In the genomic region with DNA sequence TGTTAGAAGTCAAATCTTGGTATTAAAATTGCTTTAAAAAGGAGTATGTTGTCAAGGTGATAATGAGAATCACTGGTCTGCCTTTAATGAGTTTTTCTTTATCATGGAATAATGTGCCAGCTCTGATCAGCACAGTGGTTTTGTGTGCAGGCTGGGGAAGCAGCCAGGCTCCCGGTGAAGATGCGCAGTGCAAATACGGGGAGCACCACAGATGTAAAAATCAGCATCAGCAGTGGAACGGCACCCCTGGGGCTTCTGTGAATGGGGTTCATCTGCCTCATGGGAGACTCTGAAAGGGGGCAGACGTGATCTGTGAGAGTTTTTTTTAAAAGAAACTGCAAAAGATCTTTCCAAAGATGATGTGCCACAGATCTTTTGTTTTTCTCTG, we compare ENCODE assay signal across 23 mouse cellular contexts. TPM values are rescaled to one million over a fixed set of nuclear protein-coding genes. Genes with fewer than 3 reads are reported as not detected.
DNase-seq lines count a peak whose midpoint lies in the region; ATAC-seq and TF ChIP-seq lines count a peak whose summit lies in the region.
"Had no signal": no experiment of that assay in that cellular context is flagged by ENCODE, and none has a peak within 500 bp of the region (broad histone marks: within the 10 kb centered on the region; RNA-seq: fewer than 3 reads in every experiment).

No protein-coding gene starts in this region.

- H3K4me3 ChIP-seq in forebrain, embryonic 15.5 days, result no peak overlapping the region
- no peak overlapping the region for H3K4me3 ChIP-seq in forebrain, embryonic 10.5 days
- no peak overlapping the region for H3K4me3 ChIP-seq in layer of hippocampus, adult 2 months
- peak overlapping the region in 1 of 3 experiments; percentile 35 for H3K4me3 ChIP-seq in CH12.LX (replicated peaks in 1 of 3; ENCODE audit: low read depth in 2 of 3, low read length in 2 of 3, poor library complexity in 1 of 3)
- H3K4me3 ChIP-seq in midbrain, postnatal 0 days (ENCODE audit: low read depth, low read length), result no peak overlapping the region
- no peak overlapping the region for H3K4me3 ChIP-seq in kidney, adult 2 months (ENCODE audit: insufficient read depth, low read depth, low read length)
- H3K4me3 ChIP-seq: embryonic facial prominence, embryonic 10.5 days; heart, adult 2 months; kidney, embryonic 15.5 days; limb, embryonic 15.5 days; neural tube, embryonic 12.5 days had no signal

- H3K79me2 ChIP-seq in CH12.LX (replicated peaks; ENCODE audit: control insufficient read depth, extremely low read depth, insufficient read depth, poor library complexity, severe bottlenecking), result no peaks in the 10 kb centered on the region

- no peak for TF ChIP-seq CTCF in layer of hippocampus, adult 2 months (conservative IDR thresholded peaks at IDR 0.05)
- TF ChIP-seq CTCF in CH12.LX (conservative IDR thresholded peaks at IDR 0.05 in 1 of 2, IDR thresholded peaks at IDR 0.05 in 1 of 2; ENCODE audit: low read depth in 2 of 2, low read length in 2 of 2), result no peak
- no peak for TF ChIP-seq CTCF in midbrain, postnatal 0 days (IDR thresholded peaks at IDR 0.05)
- no peak for TF ChIP-seq CTCF in kidney, adult 2 months (conservative IDR thresholded peaks at IDR 0.05; ENCODE audit: insufficient read depth, insufficient read length, low read depth, low read length)

- H3K27ac ChIP-seq in forebrain, embryonic 15.5 days (replicated peaks), result peak overlapping the region; percentile 89
- no peak overlapping the region for H3K27ac ChIP-seq in forebrain, embryonic 10.5 days
- peak overlapping the region; percentile 77 for H3K27ac ChIP-seq in layer of hippocampus, adult 2 months
- peak overlapping the region; percentile 55; the same call in 1 of the 2 replicates for H3K27ac ChIP-seq in CH12.LX (ENCODE audit: insufficient read depth, low read depth)
- no peak overlapping the region for H3K27ac ChIP-seq in midbrain, postnatal 0 days (ENCODE audit: low read depth, low read length)
- no peak overlapping the region for H3K27ac ChIP-seq in kidney, adult 2 months (ENCODE audit: insufficient read depth, low read depth, low read length)
- H3K27ac ChIP-seq: embryonic facial prominence, embryonic 10.5 days; heart, adult 2 months; limb, embryonic 15.5 days; liver, embryonic 14.5 days; neural tube, embryonic 12.5 days had no signal

- no peaks in the 10 kb centered on the region for H3K9me3 ChIP-seq in forebrain, embryonic 15.5 days
- H3K9me3 ChIP-seq in forebrain, embryonic 10.5 days, result no peaks in the 10 kb centered on the region
- no peaks in the 10 kb centered on the region for H3K9me3 ChIP-seq in CH12.LX (replicated peaks; ENCODE audit: low read length)
- no peaks in the 10 kb centered on the region for H3K9me3 ChIP-seq in midbrain, postnatal 0 days (ENCODE audit: low read length)
- H3K9me3 ChIP-seq: embryonic facial prominence, embryonic 10.5 days; kidney, embryonic 15.5 days; limb, embryonic 15.5 days; neural tube, embryonic 12.5 days had no signal

- no peak overlapping the region for H3K9ac ChIP-seq in forebrain, embryonic 15.5 days (replicated peaks)
- no peak overlapping the region for H3K9ac ChIP-seq in CH12.LX (ENCODE audit: insufficient read depth, low read depth)
- H3K9ac ChIP-seq in midbrain, postnatal 0 days (replicated peaks; ENCODE audit: low read length, poor library complexity, severe bottlenecking), result no peak overlapping the region
- H3K9ac ChIP-seq: kidney, embryonic 15.5 days; limb, embryonic 15.5 days; liver, embryonic 14.5 days; lung, embryonic 14.5 days; neural tube, embryonic 12.5 days had no signal

- ATAC-seq in forebrain, embryonic 15.5 days (replicated peaks), result no peak
- ATAC-seq in midbrain, postnatal 0 days (ENCODE audit: low FRiP score), result no peak
- ATAC-seq: CD4-positive, CD25-positive, alpha-beta regulatory T cell, adult 4 months had no signal

- TF ChIP-seq POLR2A in CH12.LX (IDR thresholded peaks at IDR 0.05; ENCODE audit: low read depth, low read length), result no peak
- TF ChIP-seq POLR2A in kidney, adult 2 months (IDR thresholded peaks at IDR 0.05; ENCODE audit: low read depth, low read length), result no peak

- H3K4me2 ChIP-seq in forebrain, embryonic 15.5 days (replicated peaks), result no peak overlapping the region
- no peak overlapping the region for H3K4me2 ChIP-seq in CH12.LX (ENCODE audit: insufficient read depth, low read depth, poor library complexity, severe bottlenecking)
- no peak overlapping the region for H3K4me2 ChIP-seq in midbrain, postnatal 0 days (ENCODE audit: low read depth, low read length, poor library complexity, severe bottlenecking)
- H3K4me2 ChIP-seq: kidney, embryonic 15.5 days; limb, embryonic 15.5 days; lung, embryonic 14.5 days had no signal

- no peaks in the 10 kb centered on the region for H3K36me3 ChIP-seq in forebrain, embryonic 15.5 days
- peaks cover 25% of the 10 kb centered on the region for H3K36me3 ChIP-seq in forebrain, embryonic 10.5 days (replicated peaks)
- peaks cover 40 to 51% of the 10 kb centered on the region in 2 experiments for H3K36me3 ChIP-seq in CH12.LX (replicated peaks in 1 of 2; ENCODE audit: control insufficient read depth in 1 of 2, insufficient read depth in 1 of 2, low read length in 1 of 2)
- 0 out of 2 replicates have a peak, but pooled peaks cover 2% of the 10 kb centered on the region for H3K36me3 ChIP-seq in midbrain, postnatal 0 days (ENCODE audit: insufficient read depth, low read length)
- H3K36me3 ChIP-seq in kidney, adult 2 months (ENCODE audit: control insufficient read depth, insufficient read depth, low read length), result peaks cover 2% of the 10 kb centered on the region; the same call in 1 of the 2 replicates

- dilution Hi-C loops in CH12.LX (cut with MboI; ENCODE audit: extremely low pct_ligation_motif_present, extremely low pct_unique_long_range_greater_than_20kb, low sequenced_read_pairs), result no loop called here

- TF ChIP-seq EP300 in CH12.LX (IDR thresholded peaks at IDR 0.05; ENCODE audit: low read length), result no peak

- no peak for DNase-seq in forebrain, embryonic 10.5 days (ENCODE audit: extremely low spot score, low spot score)
- no peak for DNase-seq in layer of hippocampus, adult 2 months (ENCODE audit: low spot score in 2 of 2)
- DNase-seq in layer of hippocampus, postnatal 10 days (ENCODE audit: low spot score in 2 of 2), result no peak
- DNase-seq in CH12.LX (ENCODE audit: extremely low read depth), result no peak
- peak; percentile 16 for DNase-seq in midbrain, postnatal 0 days (ENCODE audit: low spot score)
- DNase-seq in kidney, adult 2 months, result no peak
- DNase-seq: adrenal gland, postnatal 25 days; cerebellum, adult 9-10 months; gastrocnemius, postnatal 14 days; heart, adult 2 months; kidney, postnatal 36 days; left cerebral cortex, postnatal 4 days; right cerebral cortex, postnatal 4 days; thymus, adult 18-20 months; thymus, postnatal 4 days had no signal

- in situ Hi-C loops in CH12.LX (cut with MboI; ENCODE audit: low pct_ligation_motif_present, low pct_unique_long_range_greater_than_20kb, low sequenced_read_pairs), result loop anchor here (5.0 kb wide), 1 partner anchor 68 kb away; no protein-coding TSS in a partner anchor

- no peak for TF ChIP-seq RAD21 in CH12.LX (IDR thresholded peaks at IDR 0.05; ENCODE audit: low read depth, low read length)

- peaks cover 31% of the 10 kb centered on the region for H3K4me1 ChIP-seq in forebrain, embryonic 15.5 days
- H3K4me1 ChIP-seq in forebrain, embryonic 10.5 days, result peaks cover 4% of the 10 kb centered on the region; the same call in 1 of the 2 replicates
- H3K4me1 ChIP-seq in CH12.LX (ENCODE audit: control insufficient read depth in 1 of 2, insufficient read depth in 2 of 2), result peaks cover 30 to 66% of the 10 kb centered on the region in 2 experiments
- 0 out of 2 replicates have a peak, but pooled peaks cover 4% of the 10 kb centered on the region for H3K4me1 ChIP-seq in midbrain, postnatal 0 days (ENCODE audit: insufficient read depth, low read length)
- H3K4me1 ChIP-seq in kidney, adult 2 months (ENCODE audit: control insufficient read depth, insufficient read depth, low read length), result peaks cover 4% of the 10 kb centered on the region; the same call in 1 of the 2 replicates
- H3K4me1 ChIP-seq: neural tube, embryonic 12.5 days had no signal

- 44% methylated on average over 5 of the region's 5 CpGs for WGBS in forebrain, embryonic 15.5 days
- WGBS in forebrain, embryonic 10.5 days, result 87% methylated on average over 5 of the region's 5 CpGs
- 39% methylated on average over 5 of the region's 5 CpGs for WGBS in midbrain, postnatal 0 days
- WGBS in kidney, adult 2 months, result 90% methylated on average over 5 of the region's 5 CpGs

- H3K27me3 ChIP-seq in forebrain, embryonic 15.5 days, result no peaks in the 10 kb centered on the region
- H3K27me3 ChIP-seq in forebrain, embryonic 10.5 days (ENCODE audit: poor library complexity, severe bottlenecking), result 0 out of 2 replicates have a peak, but pooled peaks cover under 1% of the 10 kb centered on the region
- H3K27me3 ChIP-seq in CH12.LX (replicated peaks), result no peaks in the 10 kb centered on the region
- H3K27me3 ChIP-seq in midbrain, postnatal 0 days (ENCODE audit: insufficient read depth, low read length), result no peaks in the 10 kb centered on the region
- H3K27me3 ChIP-seq in kidney, adult 2 months (replicated peaks; ENCODE audit: control insufficient read depth, insufficient read depth, low read length), result no peaks in the 10 kb centered on the region
- H3K27me3 ChIP-seq: kidney, embryonic 15.5 days; limb, embryonic 15.5 days; neural tube, embryonic 12.5 days had no signal

TF ChIP-seq in CH12.LX, 34 proteins besides CTCF, POLR2A, EP300 and RAD21 (continues in another document):
- TF ChIP-seq SMC3 (IDR thresholded peaks at IDR 0.05; ENCODE audit: low read depth, low read length) (no peak), CHD1 (IDR thresholded peaks at IDR 0.05; ENCODE audit: low read depth, low read length) (no peak), MAZ (IDR thresholded peaks at IDR 0.05; ENCODE audit: low read depth, low read length) (no peak), E2F4 (IDR thresholded peaks at IDR 0.05; ENCODE audit: insufficient replicate concordance, low read depth, low read length) (no peak), MXI1 (IDR thresholded peaks at IDR 0.05; ENCODE audit: low read depth, low read length) (no peak), BHLHE40 (IDR thresholded peaks at IDR 0.05; ENCODE audit: low read depth, low read length) (no peak), ZC3H11A (IDR thresholded peaks at IDR 0.05; ENCODE audit: low read depth, low read length) (no peak), MEF2A (IDR thresholded peaks at IDR 0.05; ENCODE audit: borderline replicate concordance, low read depth, low read length) (no peak)

RNA-seq across cellular contexts. Expression of a gene that starts 56.3 kb away (rescaled TPM):
- 43.8 and 46.3 TPM in 2 replicates for polyA plus RNA-seq in forebrain, embryonic 15.5 days (2015; fragmentation: Nextera tagmentation; extraction: Ambion mirVana)
- 8.7 and 9.9 TPM in 2 replicates for polyA plus RNA-seq in forebrain, embryonic 10.5 days (2016; fragmentation: Nextera tagmentation; extraction: Ambion mirVana)
- total RNA-seq in layer of hippocampus, adult 2 months (2021), result 10 to 100 TPM; 30.4 to 32.7 TPM
- total RNA-seq in layer of hippocampus, postnatal 10 days (2021), result 10 to 100 TPM; 40.8 to 43.0 TPM
- total RNA-seq in CH12.LX (2012; rRNA removed) (10.1 and 15.6 TPM in 2 replicates), CH12.LX (2014; rRNA removed) (5.4 and 5.7 TPM in 2 replicates)
- polyA plus RNA-seq in CH12.LX (2012; ENCODE audit: insufficient read length, low read depth), result 3.4 and 4.5 TPM in 2 replicates
- total RNA-seq in midbrain, postnatal 0 days (2014; rRNA removed), result 44.6 and 46.7 TPM in 2 replicates
- 39.5 and 41.5 TPM in 2 replicates for polyA plus RNA-seq in midbrain, postnatal 0 days (2015; fragmentation: Nextera tagmentation; extraction: Ambion mirVana)
- 5.6 and 6.1 TPM in 2 replicates for polyA plus RNA-seq in kidney, adult 2 months (2012; rRNA removed)

Comparison
In these comparisons a context has a peak if more than half of its experiments do, and no peak if none do; other contexts are left out.
1. H3K27ac ChIP-seq: peak in forebrain, embryonic 15.5 days (single experiment), layer of hippocampus, adult 2 months (single experiment) and CH12.LX (single experiment); none in forebrain, embryonic 10.5 days (single experiment), midbrain, postnatal 0 days (single experiment) and kidney, adult 2 months (single experiment).